Mouse (Mus musculus): ENCODE data around the gene Fgfbp1. TPM values are rescaled to one million over a fixed set of nuclear protein-coding genes. Genes with fewer than 3 reads are reported as not detected.

Fgfbp1 gene
- 25.5 TPM for polyA plus RNA-seq (2014; fragmentation: Illumina TruSeq; extraction: RNeasy Lipid Tissue Mini Kit (QIAGEN cat#74804); ENCODE audit: insufficient read depth, low read depth, low replicate concordance)

DNA sequence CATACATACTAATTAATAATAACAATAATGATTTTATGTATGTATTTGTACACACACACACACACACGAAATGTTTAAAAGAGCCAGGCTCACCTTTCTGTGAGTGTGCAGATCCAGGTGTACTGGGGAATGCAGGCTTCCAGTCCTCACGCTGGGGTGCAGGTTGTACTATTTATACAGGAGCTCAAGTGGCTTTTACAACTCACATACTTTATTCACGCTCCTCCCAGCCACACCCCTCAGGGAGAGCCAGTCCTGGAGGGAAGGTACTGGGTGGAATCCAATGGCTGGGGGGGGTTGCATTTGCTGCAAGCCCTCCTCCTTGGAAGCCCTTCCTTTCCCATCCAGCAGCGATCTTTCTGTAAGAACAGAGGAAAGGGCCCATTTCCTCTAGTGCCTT, at the start of gene Fgfbp1:
Gene Fgfbp1, minus strand, starts transcription at position 160 of the 400 bp plus-strand sequence.

Other genes with a start within 250 kb of the Fgfbp1 start
- gene Bst1, start 162.9 kb downstream of the Fgfbp1 start, polyA plus RNA-seq (2014; fragmentation: Illumina TruSeq; extraction: RNeasy Lipid Tissue Mini Kit (QIAGEN cat#74804); ENCODE audit: insufficient read depth, low read depth, low replicate concordance): 18.8 TPM
- 47.8 TPM for gene Fbxl5, start 160.1 kb downstream of the Fgfbp1 start, polyA plus RNA-seq (2014; fragmentation: Illumina TruSeq; extraction: RNeasy Lipid Tissue Mini Kit (QIAGEN cat#74804); ENCODE audit: insufficient read depth, low read depth, low replicate concordance)
- 17.7 TPM for gene Cd38, start 113.2 kb downstream of the Fgfbp1 start, polyA plus RNA-seq (2014; fragmentation: Illumina TruSeq; extraction: RNeasy Lipid Tissue Mini Kit (QIAGEN cat#74804); ENCODE audit: insufficient read depth, low read depth, low replicate concordance)
- gene Gm7879, start 68.6 kb downstream of the Fgfbp1 start, polyA plus RNA-seq (2014; fragmentation: Illumina TruSeq; extraction: RNeasy Lipid Tissue Mini Kit (QIAGEN cat#74804); ENCODE audit: insufficient read depth, low read depth, low replicate concordance): not detected
- gene Prom1, start 120.3 kb upstream of the Fgfbp1 start, polyA plus RNA-seq (2014; fragmentation: Illumina TruSeq; extraction: RNeasy Lipid Tissue Mini Kit (QIAGEN cat#74804); ENCODE audit: insufficient read depth, low read depth, low replicate concordance): 14.2 TPM
- 22.5 TPM for gene Tapt1, start 244.8 kb upstream of the Fgfbp1 start, polyA plus RNA-seq (2014; fragmentation: Illumina TruSeq; extraction: RNeasy Lipid Tissue Mini Kit (QIAGEN cat#74804); ENCODE audit: insufficient read depth, low read depth, low replicate concordance)

Measured in lung, adult 10 weeks (tissue).